Mouse (Mus musculus): Measurements from ENCODE around the gene Ccdc151. TPM values are rescaled to one million over a fixed set of nuclear protein-coding genes. Genes with fewer than 3 reads are reported as not detected.

Gene Ccdc151
- polyA plus RNA-seq, 1 experiment: 0.13 TPM

GRCm38 (mm10) chr9:21960558-21961208, 41.8 kb downstream of the Ccdc151 start:
- no peak overlapping the region for H3K4me3 ChIP-seq
- H3ac ChIP-seq (ENCODE audit: control insufficient read depth, insufficient read length): no peak overlapping the region
- H3K4me2 ChIP-seq (ENCODE audit: low read depth): no peak overlapping the region
- no peaks in the 10 kb centered on the region for H3K79me2 ChIP-seq (ENCODE audit: control insufficient read depth, insufficient read depth)
- H3K36me3 ChIP-seq (ENCODE audit: control insufficient read depth, insufficient read depth): no peaks in the 10 kb centered on the region
- H3K27me3 ChIP-seq (ENCODE audit: control insufficient read depth, insufficient read depth, insufficient read length): no peaks in the 10 kb centered on the region
- TF ChIP-seq SRF (IDR thresholded peaks at IDR 0.05; ENCODE audit: control insufficient read depth, insufficient read length, low read depth): no peak
- no peak for TF ChIP-seq TCF3 (IDR thresholded peaks at IDR 0.05; ENCODE audit: insufficient read length, low read depth)
- no peak for TF ChIP-seq CEBPB (IDR thresholded peaks at IDR 0.05; ENCODE audit: insufficient read depth, poor library complexity, severe bottlenecking)
- no peak for TF ChIP-seq REST (IDR thresholded peaks at IDR 0.05; ENCODE audit: insufficient read depth, insufficient read length)
- TF ChIP-seq TCF12 (IDR thresholded peaks at IDR 0.05; ENCODE audit: insufficient read depth, poor library complexity, severe bottlenecking): no peak
- TF ChIP-seq MYOD1 (IDR thresholded peaks at IDR 0.05; ENCODE audit: control insufficient read depth in 1 of 3, insufficient read length in 2 of 3, low read depth in 2 of 3): no peak
- no peak for TF ChIP-seq POLR2AphosphoS2 (IDR thresholded peaks at IDR 0.05; ENCODE audit: insufficient read length, low read depth)
- no peak for TF ChIP-seq POLR2A (IDR thresholded peaks at IDR 0.05; ENCODE audit: insufficient read length, low read depth)
- TF ChIP-seq MAX (IDR thresholded peaks at IDR 0.05; ENCODE audit: low read depth): no peak
- no peak for TF ChIP-seq E2F4 (IDR thresholded peaks at IDR 0.05; ENCODE audit: insufficient read depth)
- TF ChIP-seq USF1 (IDR thresholded peaks at IDR 0.05; ENCODE audit: low read depth): no peak
- no peak for TF ChIP-seq MYOG (IDR thresholded peaks at IDR 0.05; ENCODE audit: control insufficient read depth in 1 of 3, insufficient read depth in 1 of 3, insufficient read length in 2 of 3, low read depth in 2 of 3)

GRCm38 (mm10) chr9:21960135-21960534, 42.3 kb downstream of the Ccdc151 start:
- no peak overlapping the region for H3ac ChIP-seq (ENCODE audit: control insufficient read depth, insufficient read length)
- no peaks in the 10 kb centered on the region for H3K27me3 ChIP-seq (ENCODE audit: control insufficient read depth, insufficient read depth, insufficient read length)
- H3K36me3 ChIP-seq (ENCODE audit: control insufficient read depth, insufficient read depth): no peaks in the 10 kb centered on the region
- TF ChIP-seq E2F4 (IDR thresholded peaks at IDR 0.05; ENCODE audit: insufficient read depth): no peak
- TF ChIP-seq TCF12 (IDR thresholded peaks at IDR 0.05; ENCODE audit: insufficient read depth, poor library complexity, severe bottlenecking): no peak
- TF ChIP-seq MYOG (IDR thresholded peaks at IDR 0.05; ENCODE audit: control insufficient read depth in 1 of 3, insufficient read depth in 1 of 3, insufficient read length in 2 of 3, low read depth in 2 of 3): no peak
- TF ChIP-seq MAX (IDR thresholded peaks at IDR 0.05; ENCODE audit: low read depth): no peak
- TF ChIP-seq REST (IDR thresholded peaks at IDR 0.05; ENCODE audit: insufficient read depth, insufficient read length): no peak
- no peak for TF ChIP-seq POLR2A (IDR thresholded peaks at IDR 0.05; ENCODE audit: insufficient read length, low read depth)
- TF ChIP-seq USF1 (IDR thresholded peaks at IDR 0.05; ENCODE audit: low read depth): no peak
- TF ChIP-seq TCF3 (IDR thresholded peaks at IDR 0.05; ENCODE audit: insufficient read length, low read depth): no peak
- no peak overlapping the region for H3K4me3 ChIP-seq
- H3K4me2 ChIP-seq (ENCODE audit: low read depth): no peak overlapping the region
- no peaks in the 10 kb centered on the region for H3K79me2 ChIP-seq (ENCODE audit: control insufficient read depth, insufficient read depth)

- no peaks in the 10 kb centered on the region for H3K27me3 ChIP-seq (ENCODE audit: control insufficient read depth, insufficient read depth, insufficient read length)
- no peaks in the 10 kb centered on the region for H3K36me3 ChIP-seq (ENCODE audit: control insufficient read depth, insufficient read depth)
Measured at GRCm38 (mm10) chr9:21959244-21959643, 43.2 kb downstream of the Ccdc151 start.

GRCm38 (mm10) chr9:21958372-21958771, 44.1 kb downstream of the Ccdc151 start:
- Histone ChIP-seq H3K27me3 (ENCODE audit: control insufficient read depth, insufficient read depth, insufficient read length) (no peaks in the 10 kb centered on the region), H3ac (ENCODE audit: control insufficient read depth, insufficient read length) (no peak overlapping the region), H3K79me2 (ENCODE audit: control insufficient read depth, insufficient read depth) (no peaks in the 10 kb centered on the region), H3K4me2 (ENCODE audit: low read depth) (no peak overlapping the region), H3K4me3 (no peak overlapping the region), H3K36me3 (ENCODE audit: control insufficient read depth, insufficient read depth) (no peaks in the 10 kb centered on the region)
- no peak for TF ChIP-seq CEBPB (IDR thresholded peaks at IDR 0.05; ENCODE audit: insufficient read depth, poor library complexity, severe bottlenecking)
- no peak for TF ChIP-seq REST (IDR thresholded peaks at IDR 0.05; ENCODE audit: insufficient read depth, insufficient read length)
- no peak for TF ChIP-seq TCF12 (IDR thresholded peaks at IDR 0.05; ENCODE audit: insufficient read depth, poor library complexity, severe bottlenecking)
- TF ChIP-seq E2F4 (IDR thresholded peaks at IDR 0.05; ENCODE audit: insufficient read depth): no peak
- no peak for TF ChIP-seq POLR2A (IDR thresholded peaks at IDR 0.05; ENCODE audit: insufficient read length, low read depth)
- TF ChIP-seq POLR2AphosphoS2 (IDR thresholded peaks at IDR 0.05; ENCODE audit: insufficient read length, low read depth): no peak
- no peak for TF ChIP-seq MYOD1 (IDR thresholded peaks at IDR 0.05; ENCODE audit: control insufficient read depth in 1 of 3, insufficient read length in 2 of 3, low read depth in 2 of 3)
- TF ChIP-seq MAX (IDR thresholded peaks at IDR 0.05; ENCODE audit: low read depth): no peak
- TF ChIP-seq USF1 (IDR thresholded peaks at IDR 0.05; ENCODE audit: low read depth): no peak
- TF ChIP-seq SRF (IDR thresholded peaks at IDR 0.05; ENCODE audit: control insufficient read depth, insufficient read length, low read depth): no peak
- TF ChIP-seq TCF3 (IDR thresholded peaks at IDR 0.05; ENCODE audit: insufficient read length, low read depth): no peak
- TF ChIP-seq MYOG (IDR thresholded peaks at IDR 0.05; ENCODE audit: control insufficient read depth in 1 of 3, insufficient read depth in 1 of 3, insufficient read length in 2 of 3, low read depth in 2 of 3): no peak

More at GRCm38 (mm10) chr9:21959244-21959643, 43.2 kb downstream of the Ccdc151 start:
- TF ChIP-seq POLR2AphosphoS2 (IDR thresholded peaks at IDR 0.05; ENCODE audit: insufficient read length, low read depth) (no peak), MAX (IDR thresholded peaks at IDR 0.05; ENCODE audit: low read depth) (no peak), TCF12 (IDR thresholded peaks at IDR 0.05; ENCODE audit: insufficient read depth, poor library complexity, severe bottlenecking) (no peak), SRF (IDR thresholded peaks at IDR 0.05; ENCODE audit: control insufficient read depth, insufficient read length, low read depth) (no peak), POLR2A (IDR thresholded peaks at IDR 0.05; ENCODE audit: insufficient read length, low read depth) (no peak), TCF3 (IDR thresholded peaks at IDR 0.05; ENCODE audit: insufficient read length, low read depth) (no peak), E2F4 (IDR thresholded peaks at IDR 0.05; ENCODE audit: insufficient read depth) (no peak), USF1 (IDR thresholded peaks at IDR 0.05; ENCODE audit: low read depth) (no peak), MYOG (IDR thresholded peaks at IDR 0.05; ENCODE audit: control insufficient read depth in 1 of 3, insufficient read depth in 1 of 3, insufficient read length in 2 of 3, low read depth in 2 of 3) (no peak)
- Histone ChIP-seq H3K79me2 (ENCODE audit: control insufficient read depth, insufficient read depth) (no peaks in the 10 kb centered on the region), H3ac (ENCODE audit: control insufficient read depth, insufficient read length) (no peak overlapping the region), H3K4me3 (no peak overlapping the region), H3K4me2 (ENCODE audit: low read depth) (no peak overlapping the region)

Data from myocyte (in vitro differentiated cells).